Mouse (Mus musculus): Measurements from ENCODE around the gene Sbno1.

- TF ChIP-seq CTCF (IDR thresholded peaks at IDR 0.05): no peak
- no peak for TF ChIP-seq POLR2A (IDR thresholded peaks at IDR 0.05; ENCODE audit: insufficient read depth, low read depth, low read length)
Measured at GRCm38 (mm10) chr5:124467766-124468165, 42.0 kb upstream of the Sbno1 start.
